Mouse (Mus musculus): ENCODE data around the gene Olfr1487. TPM values are rescaled to one million over a fixed set of nuclear protein-coding genes. Genes with fewer than 3 reads are reported as not detected.
"Not testable (repeated sequence)": the region's sequence is repeated elsewhere in the genome, so short reads cannot be mapped to it uniquely, and the experiment has no call there.

Olfr1487 gene
- total RNA-seq (2021) (not detected), polyA plus RNA-seq (2012; rRNA removed) (not detected in 2 replicates)
- long read RNA-seq: 0 reads

DNA sequence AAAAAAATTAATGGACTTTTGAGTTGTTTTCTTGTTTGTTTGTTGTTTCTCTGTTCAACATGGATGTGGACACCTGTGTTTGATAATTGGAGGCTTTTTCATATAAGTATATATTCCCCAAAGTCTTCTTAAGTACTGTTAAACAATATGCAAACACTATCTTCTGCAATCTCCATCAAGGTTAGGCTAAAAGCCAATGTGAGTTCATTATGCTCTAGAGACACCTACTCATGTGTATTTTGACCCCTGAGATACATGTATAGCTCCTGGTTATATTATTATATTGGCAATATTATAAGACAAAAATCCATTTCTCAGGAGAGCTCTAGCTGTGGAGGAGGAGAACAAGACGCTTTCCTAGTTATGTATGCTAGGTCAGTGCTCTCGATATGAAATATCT, at the start of gene Olfr1487:
Olfr1487 (plus strand) TSS at position 301 of the 400 bp plus-strand sequence.
- not testable (repeated sequence) for DNase-seq

DNA sequence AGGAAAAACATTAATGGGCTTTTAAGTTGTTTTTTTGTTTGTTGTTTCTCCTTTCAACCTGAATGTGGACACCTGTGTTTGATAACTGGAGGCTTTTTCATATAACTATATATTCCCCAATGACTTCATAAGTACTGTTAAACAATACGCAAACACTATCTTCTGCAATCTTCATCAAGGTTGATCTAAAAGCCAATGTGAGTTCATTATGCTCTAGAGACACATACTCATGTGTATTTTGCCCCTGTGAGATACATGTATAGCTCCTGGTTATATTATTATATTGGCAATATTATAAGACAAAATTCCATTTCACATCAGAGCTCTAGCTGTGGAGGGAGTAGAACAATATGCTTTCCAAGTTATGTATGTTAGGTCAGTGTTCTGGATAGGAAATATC, 34.0 kb upstream of the Olfr1487 start, which contains the start of gene Olfr1484:
Olfr1484 (plus strand) TSS at position 301 of the 400 bp plus-strand sequence.
- DNase-seq: no peak

GRCm38 (mm10) chr19:13631321-13631720, 14.1 kb downstream of the Olfr1487 start, which contains the start of gene Olfr1489:
Gene Olfr1489, plus strand, starts transcription at chr19:13631621.
- DNase-seq: no peak

DNA sequence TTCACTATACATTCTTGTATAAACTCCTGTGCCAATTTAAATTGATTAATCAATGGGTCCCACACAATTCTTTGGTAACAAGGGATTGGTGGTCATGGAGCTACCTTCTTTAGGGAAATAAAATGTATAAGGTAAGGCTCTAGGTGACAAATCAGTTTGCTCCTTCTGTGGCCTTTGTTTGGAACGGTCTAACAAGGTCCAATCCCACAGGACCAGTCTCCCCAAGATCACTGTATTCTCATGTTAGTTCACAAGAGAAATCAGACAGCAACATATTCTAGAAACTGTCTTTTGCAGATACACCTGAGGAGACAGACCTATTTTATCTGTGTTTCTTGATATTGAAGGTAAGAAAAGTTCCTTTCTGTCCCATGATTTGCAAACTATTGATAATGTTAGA, 33.6 kb downstream of the Olfr1487 start, which contains the start of gene Olfr1490:
Olfr1490 (plus strand) TSS at position 301 of the 400 bp plus-strand sequence.
- DNase-seq: no peak

Small RNA genes lying within 50 kb of the gene (microRNA-seq; reads per million reads assigned to microRNA genes)
- gene Gm22323 (0 reads per million in 2 experiments), gene Gm23931 (0 reads per million in 2 experiments)

Other genes with a start within 250 kb of the Olfr1487 start
- gene Olfr1469, start 209.5 kb upstream of the Olfr1487 start, total RNA-seq (2021): not detected
- not detected in 2 replicates for gene Olfr1469, start 209.5 kb upstream of the Olfr1487 start, polyA plus RNA-seq (2012; rRNA removed)
- gene Olfr1471, start 174.0 kb upstream of the Olfr1487 start, total RNA-seq (2021): not detected
- gene Olfr1471, start 174.0 kb upstream of the Olfr1487 start, polyA plus RNA-seq (2012; rRNA removed): not detected in 2 replicates
- gene Olfr1472, start 161.3 kb upstream of the Olfr1487 start, total RNA-seq (2021): not detected
- gene Olfr1472, start 161.3 kb upstream of the Olfr1487 start, polyA plus RNA-seq (2012; rRNA removed): not detected in 2 replicates
- gene Olfr1474, start 147.8 kb upstream of the Olfr1487 start, total RNA-seq (2021): not detected
- not detected in 2 replicates for gene Olfr1474, start 147.8 kb upstream of the Olfr1487 start, polyA plus RNA-seq (2012; rRNA removed)
- gene Olfr1475, start 137.2 kb upstream of the Olfr1487 start, total RNA-seq (2021): not detected
- not detected in 2 replicates for gene Olfr1475, start 137.2 kb upstream of the Olfr1487 start, polyA plus RNA-seq (2012; rRNA removed)
- gene Olfr1477, start 116.8 kb upstream of the Olfr1487 start, total RNA-seq (2021): not detected
- gene Olfr1477, start 116.8 kb upstream of the Olfr1487 start, polyA plus RNA-seq (2012; rRNA removed): not detected in 2 replicates
- gene Olfr1480, start 89.5 kb upstream of the Olfr1487 start, total RNA-seq (2021): not detected
- not detected in 2 replicates for gene Olfr1480, start 89.5 kb upstream of the Olfr1487 start, polyA plus RNA-seq (2012; rRNA removed)
- not detected for gene Olfr1484, start 33.9 kb upstream of the Olfr1487 start, total RNA-seq (2021)
- not detected in 2 replicates for gene Olfr1484, start 33.9 kb upstream of the Olfr1487 start, polyA plus RNA-seq (2012; rRNA removed)
- not detected for gene Olfr1489, start 14.2 kb downstream of the Olfr1487 start, total RNA-seq (2021)
- not detected in 2 replicates for gene Olfr1489, start 14.2 kb downstream of the Olfr1487 start, polyA plus RNA-seq (2012; rRNA removed)
- gene Olfr1490, start 33.7 kb downstream of the Olfr1487 start, total RNA-seq (2021): not detected
- not detected in 2 replicates for gene Olfr1490, start 33.7 kb downstream of the Olfr1487 start, polyA plus RNA-seq (2012; rRNA removed)
- not detected for gene Olfr1491, start 79.9 kb downstream of the Olfr1487 start, total RNA-seq (2021)
- not detected in 2 replicates for gene Olfr1491, start 79.9 kb downstream of the Olfr1487 start, polyA plus RNA-seq (2012; rRNA removed)
- gene Olfr1493-ps1, start 105.9 kb downstream of the Olfr1487 start, total RNA-seq (2021): not detected
- not detected in 2 replicates for gene Olfr1493-ps1, start 105.9 kb downstream of the Olfr1487 start, polyA plus RNA-seq (2012; rRNA removed)
- gene Olfr1494, start 122.4 kb downstream of the Olfr1487 start, total RNA-seq (2021): not detected
- gene Olfr1494, start 122.4 kb downstream of the Olfr1487 start, polyA plus RNA-seq (2012; rRNA removed): not detected in 2 replicates
- gene Olfr1495, start 147.2 kb downstream of the Olfr1487 start, total RNA-seq (2021): not detected
- not detected in 2 replicates for gene Olfr1495, start 147.2 kb downstream of the Olfr1487 start, polyA plus RNA-seq (2012; rRNA removed)
- not detected for gene Olfr1496, start 160.5 kb downstream of the Olfr1487 start, total RNA-seq (2021)
- gene Olfr1496, start 160.5 kb downstream of the Olfr1487 start, polyA plus RNA-seq (2012; rRNA removed): not detected in 2 replicates
- not detected for gene Olfr1497, start 180.8 kb downstream of the Olfr1487 start, total RNA-seq (2021)
- gene Olfr1497, start 180.8 kb downstream of the Olfr1487 start, polyA plus RNA-seq (2012; rRNA removed): not detected in 2 replicates
- gene Olfr1499, start 202.1 kb downstream of the Olfr1487 start, total RNA-seq (2021): not detected
- gene Olfr1499, start 202.1 kb downstream of the Olfr1487 start, polyA plus RNA-seq (2012; rRNA removed): not detected in 2 replicates
- not detected for gene Olfr1500, start 213.1 kb downstream of the Olfr1487 start, total RNA-seq (2021)
- gene Olfr1500, start 213.1 kb downstream of the Olfr1487 start, polyA plus RNA-seq (2012; rRNA removed): not detected in 2 replicates
- gene Olfr1501, start 233.3 kb downstream of the Olfr1487 start, total RNA-seq (2021): not detected
- not detected in 2 replicates for gene Olfr1501, start 233.3 kb downstream of the Olfr1487 start, polyA plus RNA-seq (2012; rRNA removed)
- not detected for gene Olfr1502, start 244.4 kb downstream of the Olfr1487 start, total RNA-seq (2021)
- not detected in 2 replicates for gene Olfr1502, start 244.4 kb downstream of the Olfr1487 start, polyA plus RNA-seq (2012; rRNA removed)